Mouse (Mus musculus) left cerebral cortex, adult 18-20 months (tissue): ENCODE results near the gene Gpr33. TPM values are rescaled to one million over a fixed set of nuclear protein-coding genes. Genes with fewer than 3 reads are reported as not detected.

ENCODE experiments used
- DNase-seq, 2 experiments: peaks; one replicate each; pipeline ENCODE4 v3.0.0; 2021 to 2022; ENCODE audit warnings: low spot score in 2 of 2, mixed read lengths in 1 of 2
- total RNA-seq, 2 experiments: library from RNA; stranded (reverse); gene quantifications; 2 replicates each; pipeline ENCODE4 v1.2.3; 2021

Gpr33 gene
- total RNA-seq, 2 experiments from 2014 or later: not detected

DNA sequence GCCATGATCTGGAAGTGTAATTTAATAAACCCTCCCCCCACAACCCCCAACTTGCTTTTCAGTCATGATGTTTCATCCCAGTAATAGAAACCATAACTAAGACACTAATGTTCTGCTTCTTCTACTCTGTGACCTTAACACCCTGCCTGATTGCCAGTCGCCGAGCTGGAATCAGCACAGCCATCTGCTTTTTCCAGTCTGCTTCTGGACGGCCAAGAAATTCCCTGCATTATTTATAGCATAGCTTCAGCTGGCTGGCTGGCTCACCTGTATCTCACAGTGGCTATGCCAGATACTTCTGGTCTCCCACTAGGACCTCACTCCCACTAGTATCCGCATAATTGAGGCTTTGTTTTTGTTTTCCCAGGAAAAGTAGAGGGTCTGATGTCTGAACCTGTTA lies 42.0 kb downstream of the Gpr33 start:
- no peak for DNase-seq

DNA sequence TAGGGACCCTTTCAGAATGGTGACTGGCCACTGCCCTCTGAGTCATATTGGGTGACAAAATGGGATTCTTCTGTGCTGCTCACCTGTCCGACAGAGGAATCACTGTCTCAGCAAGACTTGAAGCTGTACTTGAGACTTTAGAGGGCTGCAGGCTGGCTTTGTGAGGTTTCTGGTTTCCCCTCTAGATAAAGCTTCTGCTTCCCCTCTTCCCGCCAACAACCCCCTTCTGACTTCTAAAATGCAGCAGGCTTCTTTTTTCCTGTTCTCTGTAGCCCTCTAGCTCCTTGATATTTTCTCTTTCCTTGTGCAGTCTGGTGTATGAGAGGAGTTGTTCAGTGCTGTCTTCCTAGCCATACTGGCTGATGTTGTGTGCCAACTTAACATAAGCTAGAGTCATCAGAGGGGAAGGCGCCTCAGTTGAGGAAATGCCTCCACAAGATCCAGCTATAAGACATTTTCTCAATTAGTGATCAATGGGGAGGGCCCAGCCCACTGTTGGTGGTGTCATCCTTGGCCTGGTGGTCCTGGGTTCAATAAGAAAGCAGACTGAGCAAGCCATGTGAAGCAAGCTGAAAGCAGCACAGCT lies 42.6 kb downstream of the Gpr33 start:
- no peak for DNase-seq

DNA sequence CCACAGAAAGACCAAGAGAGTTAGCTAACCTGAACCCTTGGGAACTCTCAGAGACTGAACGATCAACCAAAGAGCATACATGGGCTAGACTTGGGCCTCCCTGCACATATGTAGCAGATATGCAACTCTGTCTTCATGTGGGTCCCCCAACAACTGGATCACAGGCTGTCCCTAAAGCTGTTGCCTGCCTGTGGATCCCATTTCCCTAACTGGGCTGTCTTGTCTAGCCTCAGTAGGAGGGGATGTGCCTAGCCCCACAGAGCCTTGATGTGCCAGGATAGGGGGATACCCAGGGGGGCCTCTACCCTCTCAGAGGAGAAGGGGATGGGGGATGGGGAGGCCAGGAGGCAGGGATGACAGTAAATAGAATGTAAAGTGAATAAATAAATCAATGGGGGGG lies 44.2 kb downstream of the Gpr33 start:
- DNase-seq: no peak

DNA sequence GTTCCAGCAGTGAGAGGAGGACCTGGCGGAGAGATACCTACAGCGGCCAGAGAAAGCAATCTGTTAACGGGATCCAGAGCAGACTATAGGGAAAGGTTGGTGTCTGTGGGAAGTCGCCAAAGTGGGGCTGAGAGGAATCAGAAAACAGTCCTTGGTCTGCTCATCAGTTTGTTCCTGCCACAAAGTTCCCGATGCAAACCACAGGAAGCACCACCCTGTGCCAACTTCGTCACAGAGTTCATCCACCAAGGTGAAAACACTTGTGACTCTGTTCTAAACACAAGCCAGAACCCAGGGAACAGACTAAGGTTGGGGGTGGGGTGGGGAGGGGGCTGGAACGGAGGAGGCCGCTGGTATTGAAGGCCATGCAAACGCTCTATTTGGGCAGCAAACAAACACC lies 51.3 kb downstream of the Gpr33 start:
- DNase-seq: no peak

DNA sequence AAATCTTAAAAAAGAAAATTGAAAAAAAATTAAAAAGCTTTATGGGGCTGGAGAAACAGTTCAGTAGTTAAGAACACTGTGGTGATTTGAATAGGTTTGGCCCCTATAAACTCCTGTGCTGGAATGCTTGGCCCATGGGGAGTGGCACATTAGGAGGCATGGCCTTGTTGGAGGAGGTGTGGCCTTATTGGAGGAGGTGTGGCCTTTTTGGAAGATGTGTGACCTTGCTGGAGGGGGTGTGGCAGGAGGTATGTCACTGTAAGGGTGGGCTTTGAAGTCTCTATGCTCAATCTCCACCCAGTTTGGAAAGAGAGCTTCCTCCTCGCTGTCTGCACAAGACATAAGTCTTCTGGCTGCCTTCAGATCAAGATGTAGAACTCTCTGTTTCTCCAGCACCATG lies 53.5 kb downstream of the Gpr33 start:
- DNase-seq: no peak

Other genes starting within 250 kb of the Gpr33 start
- 10 to 100 TPM; 79.9 to 82.6 TPM for gene Hectd1, start 198.5 kb downstream of the Gpr33 start, total RNA-seq
- gene Heatr5a, start 56.7 kb downstream of the Gpr33 start, total RNA-seq: 1 to 10 TPM; 7.6 to 7.8 TPM
- gene Dtd2, start 21.6 kb downstream of the Gpr33 start, total RNA-seq: 10 to 100 TPM in 1 of 2 experiments, 1 to 10 TPM in 1; 8.9 to 12.1 TPM
- gene Nubpl, start 69.7 kb upstream of the Gpr33 start, total RNA-seq: 1 to 10 TPM; 4.5 to 4.6 TPM